Mouse (Mus musculus) naive thymus-derived CD4-positive, alpha-beta T cell, adult 2 months (primary cell): ENCODE measurements around the gene Scaper.
A peak's percentile ranks its signal among the peaks of the same experiment; 100 is the strongest.

Experiments
- DNase-seq: peaks from one replicate; pipeline ENCODE4 v3.0.0-alpha.2; 2011; ENCODE audit warnings: low read depth

The Scaper gene

DNA sequence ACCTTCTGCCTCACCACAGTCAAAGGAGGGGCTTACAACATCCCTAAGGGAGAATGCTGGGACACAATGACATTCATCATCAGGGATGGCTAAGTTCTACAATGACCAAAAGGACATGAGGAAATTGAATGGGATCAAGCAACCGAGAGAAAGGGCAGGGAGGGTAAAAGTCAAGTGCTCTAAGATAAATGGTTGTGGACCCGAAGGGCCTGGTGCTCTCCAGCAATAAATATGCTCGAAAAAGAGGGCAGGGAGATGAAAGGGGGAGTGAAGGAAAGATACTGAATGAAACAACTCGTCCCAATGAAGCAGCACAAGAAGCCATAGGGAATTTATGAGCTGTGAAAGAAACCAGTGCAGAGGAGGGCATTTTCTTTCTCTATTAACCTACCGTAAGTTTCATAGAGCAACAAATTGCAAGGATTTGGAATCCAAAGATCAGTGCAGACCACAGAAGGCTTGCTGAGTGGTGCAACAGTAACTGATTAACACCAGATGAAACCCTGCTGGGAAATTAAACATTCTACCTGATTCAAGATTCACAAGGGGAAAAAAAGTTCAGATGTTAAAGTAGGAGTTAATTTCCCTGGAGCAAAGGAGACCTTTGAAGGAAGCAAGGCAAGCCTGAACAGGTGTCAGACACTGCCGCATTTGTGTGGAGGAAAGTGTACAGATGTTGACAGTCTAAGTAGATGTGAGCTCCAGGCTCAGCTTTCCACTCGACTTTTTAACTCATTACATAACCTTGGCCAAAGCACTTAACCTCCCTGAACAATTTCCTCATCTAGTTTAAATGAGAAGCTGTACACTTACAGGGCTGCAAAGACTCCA lies 329.0 kb downstream of the Scaper start:
- DNase-seq: no peak

GRCm38 (mm10) chr9:55598594-55598993 lies 339.3 kb downstream of the Scaper start:
- no peak for DNase-seq

- DNase-seq: no peak
These were observed 351.8 kb downstream of the Scaper start for GRCm38 (mm10) chr9:55586141-55586540.

DNA sequence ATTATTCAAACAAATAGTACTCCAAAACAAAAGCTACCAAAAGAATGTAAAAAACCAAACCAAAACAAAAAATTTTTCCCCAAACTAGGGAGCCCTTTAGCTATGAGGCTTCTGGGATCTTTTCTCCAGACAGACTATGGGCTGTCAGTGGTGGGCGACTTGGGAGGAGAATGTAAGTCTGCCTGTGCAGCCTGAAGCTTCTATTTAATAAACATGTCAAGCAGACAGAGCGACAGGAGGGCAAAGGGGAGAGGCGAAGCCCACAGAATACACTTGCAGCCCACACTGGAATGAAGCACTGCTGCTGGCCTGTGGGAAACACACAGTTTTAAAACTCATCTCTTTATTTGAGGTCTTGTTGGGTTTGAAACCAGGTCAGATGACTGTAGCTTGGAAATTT lies 356.5 kb downstream of the Scaper start:
- DNase-seq: no peak

DNA sequence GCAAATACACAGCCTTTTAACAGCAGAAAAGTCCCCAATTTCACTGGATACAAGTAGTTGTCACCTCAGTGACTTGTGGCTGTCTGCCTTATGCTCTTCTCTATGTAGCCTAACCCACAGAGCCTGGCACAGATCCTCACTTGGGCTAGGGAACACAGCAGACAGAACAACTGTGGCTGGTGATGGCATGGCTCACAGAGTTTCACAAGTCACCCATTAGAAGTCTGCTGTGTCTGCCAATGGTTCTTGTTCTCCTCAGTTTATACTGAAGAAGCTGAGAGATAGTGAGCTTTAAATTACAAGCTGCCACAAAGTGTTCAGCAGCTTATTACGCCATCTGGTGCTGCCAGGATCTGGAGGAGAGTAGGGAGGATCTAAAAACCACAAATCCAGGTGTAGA lies 361.3 kb downstream of the Scaper start:
- no peak for DNase-seq

DNA sequence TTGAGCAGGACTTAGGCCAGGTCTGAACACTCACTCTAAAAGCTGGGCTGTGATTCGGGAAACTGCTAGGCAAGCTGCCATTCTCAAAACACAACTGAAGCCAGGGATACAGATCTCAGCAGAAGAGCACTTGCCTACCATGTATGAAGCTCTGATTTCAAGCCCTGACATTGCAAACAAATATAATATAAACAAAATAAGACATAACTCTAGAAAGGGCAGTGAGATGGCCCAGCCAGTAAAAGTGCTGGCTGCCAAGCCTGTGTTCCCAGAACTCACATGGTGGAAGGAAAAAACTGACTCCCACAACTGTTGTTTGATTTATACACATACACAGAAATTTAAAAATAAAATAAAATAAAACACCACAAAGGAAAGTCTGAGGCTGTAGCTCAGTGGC lies 366.8 kb downstream of the Scaper start:
- DNase-seq: no peak

DNA sequence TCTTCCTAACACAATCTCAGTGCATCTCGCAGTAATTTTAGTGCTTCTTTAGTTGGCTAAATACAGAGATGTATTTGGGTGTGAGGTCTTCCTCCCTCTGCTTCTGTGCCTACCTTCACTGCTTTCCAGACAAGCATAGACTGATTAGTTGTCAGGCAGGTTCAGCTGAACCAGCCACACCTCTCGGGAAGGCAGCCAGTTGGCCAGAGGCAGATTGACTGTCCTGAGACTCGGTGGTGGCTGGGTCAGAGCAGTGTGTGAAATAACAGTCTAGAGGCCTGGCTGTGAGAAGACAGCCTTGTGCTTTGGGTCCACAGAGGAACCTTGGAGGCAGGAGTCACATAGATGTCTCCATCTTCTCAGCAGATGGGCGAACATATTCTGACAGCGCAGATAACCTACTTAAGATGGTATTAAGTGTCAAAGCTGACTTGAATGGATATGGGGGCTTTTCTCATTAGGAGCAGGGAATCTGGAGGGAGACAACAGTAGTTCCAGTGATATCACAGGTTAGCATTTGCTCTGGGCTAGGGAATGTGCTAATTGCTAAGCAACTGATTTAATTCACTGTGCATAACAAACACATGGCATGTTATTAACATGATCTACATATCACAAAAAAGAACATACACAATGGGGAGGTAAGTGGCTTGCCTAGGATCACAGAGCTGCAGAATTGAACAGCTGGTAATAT lies 369.3 kb downstream of the Scaper start:
- DNase-seq: no peak

DNA sequence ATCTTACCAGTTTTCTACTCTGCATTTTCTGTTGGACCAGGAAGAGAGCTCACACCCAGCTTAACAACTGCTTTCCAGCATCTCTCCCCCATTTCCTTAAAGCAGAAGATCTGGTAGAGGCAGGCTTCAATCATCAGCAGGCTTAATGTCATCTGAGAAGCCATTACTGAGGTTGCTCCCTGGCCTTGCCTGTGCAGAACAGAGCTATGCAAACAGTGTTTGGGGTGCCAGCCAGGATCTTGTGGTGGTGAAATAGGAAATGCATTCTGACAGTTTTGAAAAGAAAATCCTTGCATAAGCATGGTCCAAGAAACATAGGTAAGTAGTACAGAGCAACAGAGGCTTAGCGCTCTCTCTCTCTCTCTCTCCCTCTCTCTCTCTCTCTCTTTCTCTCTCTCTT lies 377.0 kb downstream of the Scaper start:
- DNase-seq: no peak

DNA sequence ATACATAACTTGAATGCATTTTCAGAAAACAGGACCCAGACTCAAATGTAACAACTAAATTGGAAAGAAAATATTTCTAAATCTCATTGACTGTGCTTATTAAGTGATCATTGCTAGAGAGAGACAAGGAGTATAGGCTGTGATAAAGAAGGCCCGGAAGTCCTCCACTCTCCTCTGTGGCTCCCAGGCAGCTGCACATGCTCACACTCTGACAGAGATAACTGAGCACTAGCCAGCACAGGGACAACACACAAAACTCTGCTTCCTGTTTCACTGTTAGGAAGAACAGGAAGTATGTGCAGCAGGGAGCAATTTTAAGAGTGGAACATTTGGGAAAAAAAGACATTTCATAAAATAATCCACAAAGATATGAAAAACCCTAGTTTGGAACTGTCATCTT lies 382.9 kb downstream of the Scaper start:
- no peak for DNase-seq

- DNase-seq: no peak
These were observed 388.5 kb downstream of the Scaper start for GRCm38 (mm10) chr9:55549302-55549890.

- no peak for DNase-seq
These were observed 389.0 kb downstream of the Scaper start for GRCm38 (mm10) chr9:55548871-55549270.

DNA sequence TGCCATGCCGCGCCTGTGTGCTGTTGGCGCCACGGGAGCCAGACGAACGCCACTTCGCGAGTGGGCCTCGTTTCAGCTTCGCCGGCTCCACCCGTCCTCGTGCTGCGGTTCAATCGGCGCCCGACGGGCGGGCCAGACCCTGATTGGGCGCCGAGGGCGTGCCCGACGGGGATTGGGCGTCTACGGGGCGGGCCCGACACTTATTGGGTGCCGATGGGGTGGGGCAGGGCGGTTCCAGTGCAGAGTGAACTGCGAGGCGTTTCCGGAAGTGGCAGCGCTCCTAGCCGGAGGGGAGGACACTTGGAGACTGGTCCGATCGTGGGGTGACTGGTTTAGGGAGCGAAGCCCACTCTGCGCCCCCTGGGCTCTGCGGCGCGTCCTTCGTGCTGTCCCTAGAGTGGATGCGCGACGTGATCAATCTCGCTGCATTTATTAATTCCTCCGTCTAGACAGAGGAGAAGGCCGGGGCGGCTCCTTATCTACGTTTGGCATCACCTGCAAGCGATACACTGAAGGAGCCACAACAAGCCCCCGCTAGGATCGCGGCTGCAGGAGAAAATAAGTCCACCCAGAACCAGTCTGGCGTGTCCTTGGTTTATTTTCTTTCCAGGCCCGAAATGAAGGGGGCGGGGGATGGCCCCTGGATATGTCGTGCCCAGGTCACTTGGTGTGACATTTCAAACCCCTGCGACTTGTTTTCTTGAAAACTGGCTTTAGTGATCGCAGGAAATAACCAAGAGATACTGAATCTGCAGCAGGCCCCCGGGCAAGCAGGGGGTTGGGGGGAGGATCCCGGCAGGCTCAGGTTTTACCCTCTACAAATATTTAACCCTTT lies 391.5 kb downstream of the Scaper start:
- peak; percentile 46 for DNase-seq

DNA sequence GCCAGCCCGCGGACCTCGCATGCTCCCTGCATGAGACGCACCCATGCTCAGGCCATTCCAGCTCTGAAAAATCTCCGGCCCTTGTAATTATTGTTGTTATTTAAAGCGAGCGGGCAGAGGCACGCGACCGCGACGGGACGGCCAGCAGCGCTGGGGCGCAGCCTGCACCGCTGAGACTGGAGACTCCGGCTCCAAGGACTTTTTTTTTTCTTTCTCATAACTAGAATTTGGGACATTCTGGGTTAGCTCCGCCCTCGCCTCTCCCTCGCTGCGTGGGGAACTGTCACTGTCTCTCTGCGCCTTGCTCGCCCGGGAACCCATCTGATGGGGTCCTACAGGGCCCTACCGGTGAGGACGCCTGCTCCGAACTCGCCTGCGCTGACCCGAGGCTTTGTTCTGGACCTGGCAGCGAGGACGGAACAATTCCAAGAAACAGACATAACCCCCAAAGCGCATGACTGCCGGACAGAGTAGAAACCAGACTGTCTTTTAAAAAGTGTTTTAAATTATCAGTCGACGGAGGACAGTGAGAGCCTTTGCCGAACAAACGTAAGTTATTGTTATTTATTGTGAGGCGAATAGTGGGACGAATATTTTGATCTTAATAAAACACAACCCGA lies 392.3 kb downstream of the Scaper start:
- DNase-seq: no peak

DNA sequence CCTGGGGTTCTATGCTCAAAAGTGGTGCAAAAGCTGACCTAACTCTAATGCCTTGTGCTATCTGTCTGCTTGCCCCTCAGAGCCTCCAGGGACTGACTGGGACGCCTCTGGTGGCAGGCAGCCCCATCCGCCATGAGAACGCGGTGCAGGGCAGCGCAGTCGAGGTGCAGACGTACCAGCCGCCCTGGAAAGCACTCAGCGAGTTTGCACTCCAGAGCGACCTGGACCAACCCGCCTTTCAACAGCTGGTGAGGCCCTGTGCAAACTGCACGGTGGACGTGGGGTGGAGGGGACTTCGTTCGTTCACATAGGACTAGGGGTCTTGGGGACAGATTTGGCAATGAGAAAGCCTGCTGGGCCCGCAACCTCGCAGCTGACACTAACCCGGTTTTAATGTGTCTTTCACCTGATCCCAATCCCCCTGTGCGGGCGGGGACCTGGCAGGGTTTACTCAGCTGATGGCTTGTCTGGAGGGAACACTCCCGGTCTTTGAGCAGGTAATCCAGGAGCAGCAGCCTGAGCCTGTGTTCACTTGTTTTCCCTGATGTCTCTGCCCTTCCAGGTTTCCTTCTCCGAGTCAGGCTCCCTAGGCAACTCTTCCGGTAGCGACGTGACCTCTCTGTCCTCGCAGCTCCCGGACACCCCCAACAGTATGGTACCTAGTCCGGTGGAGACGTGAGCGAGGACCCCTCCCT lies 392.9 kb downstream of the Scaper start:
- peak; percentile 56 for DNase-seq

DNA sequence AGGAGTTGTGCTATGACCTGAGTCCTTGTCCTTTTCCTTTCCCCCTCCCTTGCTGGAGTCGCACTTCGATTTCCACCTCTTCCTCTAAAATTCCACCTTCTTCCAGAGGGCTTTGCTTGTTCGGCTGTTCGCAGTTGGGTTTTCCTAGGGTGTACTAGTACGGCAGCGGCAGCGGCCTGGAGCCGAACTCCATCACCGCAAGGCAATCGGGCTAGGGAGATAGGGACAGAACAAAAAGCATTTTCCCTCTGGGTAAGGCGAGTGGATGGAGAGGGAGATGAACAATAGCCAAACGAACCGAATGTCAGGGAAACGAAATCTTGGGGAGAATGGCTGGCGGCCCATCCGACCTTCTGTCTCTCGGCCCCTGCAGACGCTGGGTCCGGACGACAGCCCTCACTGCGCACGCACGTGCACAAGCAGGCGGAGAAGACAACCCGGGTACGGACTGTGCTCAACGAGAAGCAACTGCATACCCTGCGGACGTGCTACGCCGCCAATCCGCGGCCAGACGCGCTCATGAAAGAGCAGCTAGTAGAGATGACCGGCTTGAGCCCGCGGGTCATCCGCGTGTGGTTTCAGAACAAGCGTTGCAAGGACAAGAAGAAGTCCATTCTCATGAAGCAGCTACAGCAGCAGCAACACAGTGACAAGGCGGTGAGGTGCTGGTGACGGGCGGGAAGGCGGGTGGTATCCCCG lies 394.1 kb downstream of the Scaper start:
- DNase-seq: peak; percentile 68

DNA sequence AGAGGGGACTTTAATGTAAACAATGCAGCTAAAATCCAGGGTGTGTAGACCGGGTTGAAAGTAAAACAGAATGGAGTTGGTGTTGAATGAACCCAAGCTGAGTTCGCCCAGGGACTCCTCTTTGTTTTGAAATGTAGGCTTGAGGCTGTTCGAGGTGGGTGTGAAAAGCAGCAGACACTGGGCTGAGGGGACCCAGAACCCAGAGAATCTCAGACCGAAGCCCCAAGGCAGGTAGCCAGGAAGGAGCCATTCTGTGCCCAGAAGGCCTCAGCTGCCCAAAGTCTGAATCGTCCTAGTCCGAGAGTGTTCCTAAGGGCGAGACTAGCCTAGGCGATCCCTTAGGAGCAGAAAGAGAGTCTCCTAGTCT lies 394.6 kb downstream of the Scaper start:
- DNase-seq: peak; percentile 46

GRCm38 (mm10) chr9:55542366-55543325 lies 395.3 kb downstream of the Scaper start:
- peak; percentile 61 for DNase-seq

- peak; percentile 57 for DNase-seq
These were observed 396.1 kb downstream of the Scaper start for GRCm38 (mm10) chr9:55541681-55542365.

DNA sequence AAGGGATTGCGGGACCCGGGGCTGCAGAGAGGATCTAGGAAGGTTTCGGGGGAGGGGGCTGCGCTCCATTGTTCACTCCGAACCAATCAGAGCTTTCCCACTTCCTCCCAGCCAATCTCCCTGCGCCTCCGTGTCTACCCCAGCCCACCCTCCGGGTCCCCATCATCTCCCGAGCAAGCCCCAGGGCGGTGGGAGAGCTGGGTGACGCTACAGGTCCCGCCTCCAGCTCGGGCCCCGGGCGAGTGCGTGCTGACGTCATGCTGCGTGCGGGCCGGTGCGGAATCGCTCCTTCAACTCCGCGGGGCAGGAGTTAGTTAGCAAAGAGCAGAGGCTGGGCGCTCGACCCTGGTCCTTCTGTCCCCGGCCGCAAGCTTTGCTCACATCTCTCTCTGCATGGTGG lies 397.0 kb downstream of the Scaper start:
- DNase-seq: peak; percentile 73
